Mouse (Mus musculus) embryonic fibroblast, embryonic 13.5 days (primary cell): ENCODE data around the gene Nup133. TPM values are rescaled to one million over a fixed set of nuclear protein-coding genes. Genes with fewer than 3 reads are reported as not detected.

Experiments used
- H3K27ac ChIP-seq: 2 replicates; pipeline ENCODE4 v1.5.1; 2012; ENCODE audit warnings: low read length, control low read depth, inconsistent platforms; ENCODE audit not compliant: insufficient read depth
- H3K4me1 ChIP-seq: 2 replicates; pipeline ENCODE4 v1.6.1; 2011; ENCODE audit warnings: low read length; ENCODE audit not compliant: control insufficient read depth, insufficient read depth
- H3K4me3 ChIP-seq: 2 replicates; pipeline ENCODE4 v1.5.1; 2011; ENCODE audit warnings: mild to moderate bottlenecking, control low read depth, low read length; ENCODE audit not compliant: insufficient read depth
- CTCF ChIP-seq: IDR thresholded peaks from 2 replicates; pipeline ENCODE4 v1.5.1; 2011; ENCODE audit warnings: mild to moderate bottlenecking, control low read depth, low read length, moderate library complexity, borderline replicate concordance; ENCODE audit not compliant: insufficient read depth
- POLR2A ChIP-seq: IDR thresholded peaks from 2 replicates; pipeline ENCODE4 v1.6.1; 2011; ENCODE audit warnings: low read depth, mild to moderate bottlenecking, control low read depth, low read length, moderate library complexity
- polyA plus RNA-seq: library from polyadenylated mRNA; stranded (reverse); fragments of >200 nt; gene quantifications from 2 replicates; pipeline ENCODE4 v1.2.4, GENCODE M21; 2011; ENCODE audit warnings: low read depth; ENCODE audit not compliant: missing spikeins, insufficient read length

Nup133 gene
- polyA plus RNA-seq, 1 experiment, result 22.4 TPM

GRCm38 (mm10) chr8:123880821-123881350, 68.2 kb downstream of the Nup133 start:
- no peak overlapping the region for H3K27ac ChIP-seq
- no peak for TF ChIP-seq POLR2A
- no peak; the same call in 1 of the 2 replicates for TF ChIP-seq CTCF

DNA sequence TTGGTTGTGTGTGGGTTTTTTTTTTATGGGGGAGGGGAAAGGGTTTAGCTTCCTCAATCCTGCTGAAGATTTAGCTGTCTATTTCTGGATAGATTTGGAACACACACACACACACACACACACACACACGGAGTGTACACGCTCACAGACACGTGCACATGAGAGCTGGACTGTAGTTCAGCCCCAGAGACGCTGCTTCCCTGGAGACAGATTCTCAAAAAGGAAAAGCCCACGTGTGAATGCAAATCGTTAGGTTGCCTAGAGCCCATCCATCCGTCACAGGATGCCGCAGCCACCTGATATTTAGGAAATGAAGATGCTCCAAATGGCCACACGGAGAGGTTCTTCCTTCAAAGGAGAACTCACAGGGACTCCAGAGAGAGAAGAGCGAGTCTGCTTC, 68.8 kb downstream of the Nup133 start:
- Histone ChIP-seq H3K4me1 (peaks cover 13% of the 10 kb centered on the region), H3K4me3 (no peak overlapping the region), H3K27ac (no peak overlapping the region)
- no peak for TF ChIP-seq CTCF
- TF ChIP-seq POLR2A, result no peak

More at GRCm38 (mm10) chr8:123880821-123881350, 68.2 kb downstream of the Nup133 start:
- no peak overlapping the region for H3K4me3 ChIP-seq
- peaks cover 16% of the 10 kb centered on the region for H3K4me1 ChIP-seq

- H3K27ac ChIP-seq, result no peak overlapping the region
- TF ChIP-seq CTCF (no peak), POLR2A (no peak)
- no peaks in the 10 kb centered on the region for H3K4me1 ChIP-seq
- H3K4me3 ChIP-seq, result no peak overlapping the region
Observed at GRCm38 (mm10) chr8:123877865-123878264, 71.2 kb downstream of the Nup133 start.

DNA sequence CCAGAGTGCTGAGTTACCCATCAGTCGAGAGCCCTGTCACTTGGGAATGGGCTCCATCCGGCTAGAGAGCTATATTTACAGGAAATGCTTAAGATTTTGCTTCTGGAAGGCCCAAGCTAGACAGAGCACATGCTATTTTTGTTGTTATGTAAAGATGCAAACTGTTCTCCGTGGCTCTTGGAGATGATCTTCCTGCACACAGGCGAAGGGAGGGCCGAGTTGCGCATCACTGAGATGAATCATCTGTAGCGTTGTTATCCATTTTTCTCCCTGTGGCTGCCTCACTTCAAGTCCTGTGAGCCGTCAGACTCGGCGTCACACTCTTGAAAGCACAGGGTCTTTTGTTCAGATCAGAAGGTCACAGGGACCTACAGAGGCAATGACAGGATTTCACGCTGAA, 74.7 kb downstream of the Nup133 start:
- Histone ChIP-seq H3K4me3 (no peak overlapping the region), H3K4me1 (no peaks in the 10 kb centered on the region), H3K27ac (no peak overlapping the region)
- no peak for TF ChIP-seq POLR2A
- TF ChIP-seq CTCF, result no peak

- no peak for TF ChIP-seq CTCF
- no peak for TF ChIP-seq POLR2A
- H3K4me3 ChIP-seq, result no peak overlapping the region
Observed at GRCm38 (mm10) chr8:123873364-123873763, 75.7 kb downstream of the Nup133 start.

GRCm38 (mm10) chr8:123872048-123872447, 77.0 kb downstream of the Nup133 start:
- Histone ChIP-seq H3K4me1 (peaks cover 8% of the 10 kb centered on the region), H3K4me3 (no peak overlapping the region), H3K27ac (no peak overlapping the region)
- TF ChIP-seq POLR2A (no peak), CTCF (no peak)

More at GRCm38 (mm10) chr8:123873364-123873763, 75.7 kb downstream of the Nup133 start:
- H3K27ac ChIP-seq, result no peak overlapping the region
- H3K4me1 ChIP-seq, result no peaks in the 10 kb centered on the region

DNA sequence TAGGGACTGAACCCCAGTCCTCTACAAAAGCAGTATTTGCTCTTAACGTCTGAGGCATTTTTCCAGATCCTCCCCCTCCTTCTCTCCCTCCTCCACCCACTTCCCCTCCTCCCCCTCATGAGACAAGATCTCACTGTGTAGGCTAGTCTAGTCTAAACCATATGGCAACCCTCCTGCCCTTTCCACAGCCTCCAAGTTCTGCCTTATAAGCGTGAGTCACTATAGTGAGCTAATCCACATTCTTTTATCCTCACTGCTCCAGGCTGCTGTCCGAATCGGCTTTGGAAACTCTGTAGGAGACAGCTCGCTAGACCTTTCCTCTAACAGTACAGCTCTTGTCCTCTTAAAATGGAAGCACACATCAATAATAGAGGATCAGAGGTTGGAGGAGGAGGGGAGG, 82.1 kb downstream of the Nup133 start:
- TF ChIP-seq CTCF (no peak), POLR2A (no peak)
- no peak overlapping the region for H3K4me3 ChIP-seq
- peak overlapping the region; percentile 73 for H3K27ac ChIP-seq
- peaks cover 10% of the 10 kb centered on the region for H3K4me1 ChIP-seq

DNA sequence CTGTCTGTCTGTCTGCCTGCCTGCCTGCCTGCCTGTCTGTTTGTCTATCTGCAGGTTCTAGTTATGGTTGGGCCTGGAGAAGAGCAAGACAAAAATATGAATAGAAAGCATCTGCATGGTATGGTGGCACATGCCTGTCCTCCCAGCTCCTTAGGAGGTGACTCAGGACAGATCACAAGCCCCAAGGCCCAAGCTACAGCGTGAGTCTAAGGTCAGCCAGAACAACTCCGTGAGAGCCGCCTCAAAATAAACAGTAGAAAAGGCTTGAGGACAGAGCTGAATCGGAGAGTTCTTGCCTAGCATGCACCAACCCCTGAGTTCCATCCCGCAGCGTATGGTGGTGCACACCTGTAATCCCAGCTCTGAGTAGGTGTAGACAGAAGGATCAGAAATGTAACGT, 83.3 kb downstream of the Nup133 start:
- Histone ChIP-seq H3K4me1 (peaks cover 10% of the 10 kb centered on the region), H3K27ac (no peak overlapping the region), H3K4me3 (no peak overlapping the region)
- TF ChIP-seq POLR2A, result no peak
- TF ChIP-seq CTCF, result no peak

DNA sequence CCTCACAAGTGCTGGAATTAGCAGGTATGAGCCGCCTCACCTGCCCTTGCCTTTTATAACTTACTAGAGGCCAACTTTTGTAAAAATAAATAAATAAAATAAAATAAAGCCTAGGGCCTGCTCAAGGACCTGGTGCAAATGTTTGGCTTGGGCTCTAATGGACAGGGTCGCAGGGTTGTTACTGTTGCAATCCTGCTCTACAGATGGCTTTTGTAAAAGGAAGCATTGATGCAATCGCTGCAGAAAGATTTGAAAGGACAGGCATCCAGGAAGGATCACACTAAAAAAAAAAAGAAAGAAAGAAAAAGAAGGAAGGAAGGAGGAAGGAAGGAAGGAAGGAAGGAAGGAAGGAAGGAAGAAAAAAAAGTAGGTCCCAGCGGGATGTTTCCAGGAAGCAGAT, 88.7 kb downstream of the Nup133 start:
- H3K4me3 ChIP-seq, result peak overlapping the region; percentile 71; the same call in 1 of the 2 replicates
- H3K27ac ChIP-seq, result no peak overlapping the region
- TF ChIP-seq POLR2A, result no peak
- no peak for TF ChIP-seq CTCF
- H3K4me1 ChIP-seq, result no peaks in the 10 kb centered on the region

- TF ChIP-seq CTCF (no peak), POLR2A (peak; percentile 40; the same call in 1 of the 2 replicates)
- H3K4me3 ChIP-seq, result peak within 1 kb of the TSS; percentile 72
- no peaks in the 10 kb centered on the region for H3K4me1 ChIP-seq
- no peak within 1 kb of the TSS for H3K27ac ChIP-seq
Observed at GRCm38 (mm10) chr8:123859648-123860259, 89.3 kb downstream of the Nup133 start, which contains the start of gene Ccsap. TSS of gene Ccsap (minus strand) at chr8:123860209.
